Mouse (Mus musculus) heart, embryonic 16.5 days (tissue): Measurements from ENCODE around the gene Siah2. TPM values are rescaled to one million over a fixed set of nuclear protein-coding genes. Genes with fewer than 3 reads are reported as not detected.

Source experiments
- ATAC-seq: fragments of 200-750 bp; cut with Nextera tagmentation; replicated peaks from 2 replicates; pipeline ENCODE4 v1.8.0; 2017; ENCODE audit warnings: moderate number of reproducible peaks; ENCODE audit not compliant: insufficient read depth, low FRiP score; ENCODE audit errors: extremely low read depth
- H3K27ac ChIP-seq: fragments of 300-500 bp; sonication (generic); 2 replicates; pipeline ENCODE4 v1.5.1; 2014; ENCODE audit warnings: mild to moderate bottlenecking, low read length, control low read depth, moderate library complexity
- H3K27me3 ChIP-seq: fragments of 300-500 bp; sonication (generic); 2 replicates; pipeline ENCODE4 v1.6.1; 2014; ENCODE audit warnings: low read length, mixed read lengths; ENCODE audit not compliant: control insufficient read depth, insufficient read depth
- H3K36me3 ChIP-seq: fragments of 300-500 bp; sonication (generic); 2 replicates; pipeline ENCODE4 v1.6.1; 2014; ENCODE audit not compliant: control insufficient read depth, insufficient read depth
- H3K4me1 ChIP-seq: fragments of 300-500 bp; sonication (generic); 2 replicates; pipeline ENCODE4 v1.6.1; 2014; ENCODE audit warnings: low read length, mixed read lengths; ENCODE audit not compliant: control insufficient read depth, insufficient read depth
- H3K4me2 ChIP-seq: fragments of 300-500 bp; sonication (generic); 2 replicates; pipeline ENCODE4 v1.6.1; 2014; ENCODE audit warnings: low read depth, mild to moderate bottlenecking, control low read depth, low read length
- H3K4me3 ChIP-seq: fragments of 300-500 bp; sonication (generic); 2 replicates; pipeline ENCODE4 v1.5.1; 2014; ENCODE audit warnings: mild to moderate bottlenecking, control low read depth, low read length
- H3K9ac ChIP-seq: fragments of 300-500 bp; sonication (generic); 2 replicates; pipeline ENCODE4 v1.6.1; 2014; ENCODE audit warnings: low read length, control low read depth
- H3K9me3 ChIP-seq: fragments of 300-500 bp; sonication (generic); replicated peaks from 2 replicates; pipeline ENCODE4 v1.6.1; 2016; ENCODE audit warnings: low read length; ENCODE audit not compliant: control insufficient read depth
- WGBS: fragments of 180-500 bp; shearing (Covaris S2); extraction: QIAGEN DNeasy Blood & Tissue Kit; methylation state at CpG from one replicate; pipeline ENCODE4 v1.1.7; 2014; 5-methylcytosine and 5-hydroxymethylcytosine counted together
- polyA plus RNA-seq: library from polyadenylated mRNA; unstranded; fragments of >200 nt; fragmentation: Nextera tagmentation; extraction: Ambion mirVana; gene quantifications from 2 replicates; pipeline ENCODE4 v1.2.1, GENCODE M21; 2015

The Siah2 gene
- polyA plus RNA-seq, 1 experiment from 2014 or later: 4.8 TPM

DNA sequence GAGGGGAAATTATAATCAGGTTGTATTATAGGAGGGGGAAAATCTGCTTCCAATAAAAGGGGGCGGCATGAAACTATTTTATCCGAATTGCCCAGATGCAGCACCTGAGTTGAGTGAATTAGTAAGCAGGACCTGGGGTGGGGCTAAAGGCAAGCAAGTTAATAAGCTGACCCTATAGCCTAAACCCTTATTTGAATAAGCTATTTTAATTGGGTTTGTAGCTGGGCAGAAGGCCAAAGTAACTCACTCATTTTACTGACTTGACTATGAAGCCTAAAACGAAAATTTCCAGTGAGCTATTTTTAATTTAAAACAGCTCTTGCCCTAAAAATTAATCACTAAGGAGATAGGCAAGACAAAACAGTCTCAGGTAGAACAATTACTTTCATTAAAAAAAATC is 2.5 kb downstream of the Siah2 start:
- no peaks in the 10 kb centered on the region for H3K9me3 ChIP-seq
- H3K9ac ChIP-seq: peak overlapping the region; percentile 75
- H3K36me3 ChIP-seq: no peaks in the 10 kb centered on the region
- no peak for ATAC-seq
- H3K4me1 ChIP-seq: peaks cover 20% of the 10 kb centered on the region
- H3K27me3 ChIP-seq: no peaks in the 10 kb centered on the region
- H3K4me2 ChIP-seq: peak overlapping the region; percentile 84
- H3K27ac ChIP-seq: no peak overlapping the region
- WGBS: 57% methylated on average over 3 of the region's 3 CpGs
- no peak overlapping the region; the same call in 1 of the 2 replicates for H3K4me3 ChIP-seq

DNA sequence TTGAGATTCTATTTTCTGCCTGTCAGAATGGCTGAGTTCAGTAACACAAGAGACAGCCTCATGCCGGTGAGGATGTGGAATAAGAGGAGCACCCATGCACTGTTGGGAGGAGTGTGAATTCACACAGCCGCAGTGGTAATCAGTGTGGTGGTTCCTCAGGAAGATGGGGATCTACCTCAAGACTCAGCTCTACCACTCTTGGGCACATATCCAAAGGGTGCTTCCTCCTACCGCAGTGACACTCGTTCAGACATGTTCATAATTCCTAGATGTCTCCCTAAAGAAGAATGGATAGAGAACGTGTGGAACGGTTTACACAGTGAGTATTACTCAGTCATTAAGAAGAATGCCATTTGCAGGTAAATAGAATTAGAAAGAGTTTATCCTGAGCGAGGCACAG is 3.1 kb downstream of the Siah2 start:
- no peak for ATAC-seq
- no peaks in the 10 kb centered on the region for H3K36me3 ChIP-seq
- no peak overlapping the region for H3K4me3 ChIP-seq
- H3K27me3 ChIP-seq: no peaks in the 10 kb centered on the region
- H3K27ac ChIP-seq: no peak overlapping the region
- 82% methylated on average over 7 of the region's 7 CpGs for WGBS
- H3K9ac ChIP-seq: no peak overlapping the region
- no peaks in the 10 kb centered on the region for H3K9me3 ChIP-seq
- H3K4me2 ChIP-seq: no peak overlapping the region
- peaks cover 20% of the 10 kb centered on the region for H3K4me1 ChIP-seq

GRCm38 (mm10) chr3:58688551-58688950 is 3.6 kb downstream of the Siah2 start:
- H3K9me3 ChIP-seq: no peaks in the 10 kb centered on the region
- no peaks in the 10 kb centered on the region for H3K27me3 ChIP-seq
- H3K4me3 ChIP-seq: no peak overlapping the region
- no peak overlapping the region for H3K9ac ChIP-seq
- no peak overlapping the region for H3K4me2 ChIP-seq
- H3K4me1 ChIP-seq: peaks cover 20% of the 10 kb centered on the region
- 90% methylated on average over 4 of the region's 4 CpGs for WGBS
- no peaks in the 10 kb centered on the region for H3K36me3 ChIP-seq
- ATAC-seq: no peak
- H3K27ac ChIP-seq: no peak overlapping the region

DNA sequence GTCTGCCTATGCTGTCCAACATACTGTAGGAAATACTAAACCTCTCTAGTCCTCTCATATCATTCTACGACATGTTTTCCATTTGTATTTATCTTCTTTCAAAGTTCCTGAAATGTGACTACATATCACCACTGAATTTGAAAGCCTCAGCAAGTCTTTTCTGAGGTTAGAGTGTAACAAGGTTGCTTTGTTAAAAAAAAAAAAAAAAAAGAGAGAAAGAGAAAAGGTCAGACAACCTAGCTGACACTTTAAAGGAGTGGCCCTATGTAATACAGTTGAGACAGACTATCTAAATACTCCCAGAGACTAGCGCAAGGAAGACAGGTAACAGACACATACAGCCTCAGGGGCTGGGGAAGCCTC is 5.3 kb downstream of the Siah2 start:
- Histone ChIP-seq H3K4me1 (peaks cover 21% of the 10 kb centered on the region), H3K36me3 (no peaks in the 10 kb centered on the region), H3K27ac (no peak overlapping the region), H3K9me3 (no peaks in the 10 kb centered on the region), H3K4me3 (no peak overlapping the region), H3K4me2 (no peak overlapping the region), H3K9ac (no peak overlapping the region), H3K27me3 (no peaks in the 10 kb centered on the region)
- 77% methylated on average over 2 of the region's 2 CpGs for WGBS
- no peak for ATAC-seq

GRCm38 (mm10) chr3:58686206-58686921 is 5.8 kb downstream of the Siah2 start:
- H3K4me3 ChIP-seq: no peak overlapping the region
- H3K27me3 ChIP-seq: no peaks in the 10 kb centered on the region
- H3K9me3 ChIP-seq: no peaks in the 10 kb centered on the region
- no peak overlapping the region for H3K27ac ChIP-seq
- 77% methylated on average over 7 of the region's 7 CpGs for WGBS
- no peak overlapping the region for H3K9ac ChIP-seq
- no peak overlapping the region for H3K4me2 ChIP-seq
- no peak for ATAC-seq
- H3K4me1 ChIP-seq: peaks cover 23% of the 10 kb centered on the region
- H3K36me3 ChIP-seq: no peaks in the 10 kb centered on the region

DNA sequence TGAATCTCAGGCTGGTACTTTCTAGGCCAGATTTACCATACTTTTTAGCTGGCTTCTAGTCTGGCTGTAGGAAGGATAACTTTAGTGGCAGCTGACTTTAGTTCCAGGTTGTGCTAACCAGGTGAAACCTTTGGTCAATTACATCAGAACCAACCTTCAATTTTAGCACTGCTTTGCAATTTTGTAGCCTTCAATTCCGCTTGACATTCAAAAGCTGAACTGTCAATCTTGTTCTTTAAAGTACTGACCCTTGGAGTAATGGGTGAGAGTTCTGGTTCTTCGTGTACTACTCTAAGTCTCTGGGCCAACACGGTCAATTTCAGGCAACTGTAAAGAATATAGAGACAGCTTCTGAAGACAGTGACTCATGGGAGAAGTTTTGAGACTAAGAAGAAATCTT is 6.8 kb downstream of the Siah2 start:
- Histone ChIP-seq H3K36me3 (no peaks in the 10 kb centered on the region), H3K4me1 (peaks cover 28% of the 10 kb centered on the region), H3K4me2 (no peak overlapping the region), H3K9ac (no peak overlapping the region), H3K4me3 (no peak overlapping the region), H3K9me3 (no peaks in the 10 kb centered on the region), H3K27me3 (no peaks in the 10 kb centered on the region), H3K27ac (no peak overlapping the region)
- no peak for ATAC-seq
- 90% methylated on average over 3 of the region's 3 CpGs for WGBS

GRCm38 (mm10) chr3:58683346-58683745 is 8.9 kb downstream of the Siah2 start:
- no peak overlapping the region for H3K4me2 ChIP-seq
- WGBS: 86% methylated on average over 7 of the region's 7 CpGs
- no peak for ATAC-seq
- H3K9ac ChIP-seq: no peak overlapping the region
- peaks cover 24% of the 10 kb centered on the region for H3K4me1 ChIP-seq
- no peak overlapping the region for H3K4me3 ChIP-seq
- no peak overlapping the region for H3K27ac ChIP-seq
- no peaks in the 10 kb centered on the region for H3K9me3 ChIP-seq
- no peaks in the 10 kb centered on the region for H3K27me3 ChIP-seq
- no peaks in the 10 kb centered on the region for H3K36me3 ChIP-seq

- ATAC-seq: no peak
- Histone ChIP-seq H3K4me3 (no peak overlapping the region), H3K36me3 (no peaks in the 10 kb centered on the region), H3K27me3 (no peaks in the 10 kb centered on the region), H3K4me2 (no peak overlapping the region), H3K27ac (no peak overlapping the region), H3K9ac (no peak overlapping the region), H3K4me1 (peaks cover 33% of the 10 kb centered on the region), H3K9me3 (no peaks in the 10 kb centered on the region)
- WGBS: 54% methylated on average over 4 of the region's 4 CpGs
Measured at GRCm38 (mm10) chr3:58682336-58682735, 9.9 kb downstream of the Siah2 start.

DNA sequence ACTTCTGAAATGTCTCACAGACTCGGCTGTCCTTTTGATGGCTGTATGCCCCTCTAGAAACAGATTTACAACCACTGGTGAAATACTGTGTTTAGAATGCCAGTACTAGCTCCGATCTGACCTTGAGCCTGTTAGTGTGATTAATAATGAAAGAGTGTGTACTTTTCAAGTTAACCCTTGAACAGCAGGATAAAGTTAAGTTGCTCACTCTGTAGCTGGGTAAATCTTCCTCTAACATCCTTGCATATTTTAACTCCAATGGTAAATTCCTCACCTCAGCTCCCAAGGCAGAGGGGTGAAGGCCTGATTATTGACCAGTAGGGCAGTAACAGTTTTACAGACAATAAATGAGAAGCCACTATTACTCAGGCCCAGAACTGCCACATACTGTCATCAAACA is 10.4 kb downstream of the Siah2 start:
- H3K36me3 ChIP-seq: no peaks in the 10 kb centered on the region
- no peaks in the 10 kb centered on the region for H3K27me3 ChIP-seq
- ATAC-seq: no peak
- H3K9me3 ChIP-seq: no peaks in the 10 kb centered on the region
- no peak overlapping the region for H3K4me3 ChIP-seq
- H3K9ac ChIP-seq: no peak overlapping the region
- H3K4me2 ChIP-seq: no peak overlapping the region
- peaks cover 34% of the 10 kb centered on the region for H3K4me1 ChIP-seq
- H3K27ac ChIP-seq: no peak overlapping the region
- 40% methylated on average over 2 of the region's 2 CpGs for WGBS
